ENCODE assay signal across 33 mouse cellular contexts in the genomic region with DNA sequence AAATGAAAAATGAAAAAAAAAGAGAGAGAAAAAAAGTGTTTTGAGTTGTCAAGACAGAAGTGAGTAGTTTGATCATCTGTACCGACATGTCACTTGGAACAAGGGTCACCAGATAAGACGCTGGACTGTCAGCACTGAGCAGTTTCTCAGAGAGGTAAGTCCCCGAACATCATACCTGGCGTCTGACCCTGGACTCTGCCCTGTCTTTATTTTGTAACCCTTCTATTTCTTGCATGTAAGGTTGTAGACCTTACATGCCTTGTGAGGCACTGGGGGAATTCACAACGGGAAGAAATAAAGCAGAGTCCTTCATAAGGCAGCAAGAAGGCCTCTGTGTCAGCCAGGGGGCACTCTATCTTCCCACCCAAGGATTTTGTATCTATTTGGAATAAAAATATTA. TPM values are rescaled to one million over a fixed set of nuclear protein-coding genes. Genes with fewer than 3 reads are reported as not detected.
"Had no signal": no experiment of that assay in that cellular context is flagged by ENCODE, and none has a peak within 500 bp of the region (broad histone marks: within the 10 kb centered on the region; RNA-seq: fewer than 3 reads in every experiment).

No protein-coding gene starts in this region.

- DNase-seq: gastrocnemius, adult 2 months; gastrocnemius, postnatal 10 days; gastrocnemius, postnatal 25 days; heart, adult 18-20 months; heart, postnatal 10 days; heart, postnatal 4 days; kidney, adult 11 months; kidney, adult 2 months; kidney, adult 9 months; kidney, postnatal 14 days; kidney, postnatal 36 days; layer of hippocampus, adult 9-11 months; layer of hippocampus, postnatal 36 days; left cerebral cortex, postnatal 4 days had no signal

- H3K27me3 ChIP-seq: heart, embryonic 12.5 days; hindbrain, embryonic 12.5 days; kidney, embryonic 15.5 days; limb, embryonic 13.5 days; limb, embryonic 15.5 days had no signal

- H3K27ac ChIP-seq: gastrocnemius, adult 2 months; heart, embryonic 10.5 days; hindbrain, embryonic 10.5 days; hindbrain, embryonic 12.5 days; hindbrain, embryonic 14.5 days; kidney, embryonic 15.5 days; kidney, postnatal 0 days; limb, embryonic 13.5 days; limb, embryonic 15.5 days had no signal

- H3K4me3 ChIP-seq: gastrocnemius, adult 2 months; heart, embryonic 10.5 days; heart, embryonic 12.5 days; hindbrain, embryonic 10.5 days; hindbrain, embryonic 12.5 days; kidney, embryonic 15.5 days; limb, embryonic 13.5 days; limb, embryonic 15.5 days had no signal

- H3K4me2 ChIP-seq: heart, embryonic 12.5 days; hindbrain, embryonic 12.5 days; hindbrain, embryonic 14.5 days; kidney, embryonic 15.5 days; limb, embryonic 13.5 days; limb, embryonic 15.5 days had no signal

- H3K4me1 ChIP-seq: limb, embryonic 13.5 days had no signal

- H3K9me3 ChIP-seq: heart, embryonic 10.5 days; heart, embryonic 12.5 days; hindbrain, embryonic 10.5 days; hindbrain, embryonic 12.5 days; kidney, embryonic 15.5 days; limb, embryonic 13.5 days; limb, embryonic 15.5 days had no signal

- H3K9ac ChIP-seq: heart, embryonic 12.5 days; hindbrain, embryonic 12.5 days; hindbrain, embryonic 14.5 days; kidney, embryonic 15.5 days; limb, embryonic 13.5 days; limb, embryonic 15.5 days had no signal

- H3K36me3 ChIP-seq: heart, embryonic 10.5 days; heart, embryonic 12.5 days; hindbrain, embryonic 10.5 days; hindbrain, embryonic 12.5 days; kidney, embryonic 15.5 days; limb, embryonic 13.5 days; limb, embryonic 15.5 days had no signal

- ATAC-seq: hindbrain, embryonic 16.5 days; inflammation-experienced regulatory T-cells, adult 6 months had no signal

RNA-seq across cellular contexts. Expression of a gene that starts 20.0 kb away (rescaled TPM):
- total RNA-seq: gastrocnemius, adult 2 months; gastrocnemius, postnatal 10 days; gastrocnemius, postnatal 25 days; granulocyte monocyte progenitor cell, adult 5-6 weeks; heart, adult 18-20 months; heart, postnatal 10 days; heart, postnatal 25 days; heart, postnatal 4 days; layer of hippocampus, postnatal 14 days; layer of hippocampus, postnatal 36 days; left cerebral cortex, postnatal 10 days; left cerebral cortex, postnatal 25 days had no signal
- polyA plus RNA-seq: heart, embryonic 10.5 days; heart, embryonic 12.5 days; heart, embryonic 14.5 days; heart, embryonic 16.5 days; hindbrain, embryonic 14.5 days; inflammation-experienced regulatory T-cells, adult 6 months; limb, embryonic 11.5 days; limb, embryonic 13.5 days; limb, embryonic 15.5 days had no signal
